Mouse (Mus musculus) brown adipose tissue, adult 24 weeks (tissue): ENCODE results near the gene Mcrip1. TPM values are rescaled to one million over a fixed set of nuclear protein-coding genes. Genes with fewer than 3 reads are reported as not detected.
"Not testable (repeated sequence)": the region's sequence is repeated elsewhere in the genome, so short reads cannot be mapped to it uniquely, and the experiment has no call there.

ENCODE experiments used
- H3K27ac ChIP-seq: fragments of 200-500 bp; replicated peaks from 2 replicates; pipeline ENCODE4 v1.5.1; 2012; ENCODE audit warnings: low read depth, mild to moderate bottlenecking, low read length
- H3K4me1 ChIP-seq: fragments of 200-500 bp; 2 replicates; pipeline ENCODE4 v1.6.1; 2012; ENCODE audit warnings: low read length, mixed read lengths; ENCODE audit not compliant: control insufficient read depth, insufficient read depth, insufficient read length
- H3K4me3 ChIP-seq: fragments of 200-500 bp; 2 replicates; pipeline ENCODE4 v1.5.1; 2012; ENCODE audit warnings: low read depth, mild to moderate bottlenecking, low read length, moderate library complexity; ENCODE audit not compliant: insufficient read depth
- polyA plus RNA-seq: library from polyadenylated mRNA; stranded (reverse); fragments of >200 nt; gene quantifications from 2 replicates; pipeline ENCODE4 v1.2.4, GENCODE M21; 2012; ENCODE audit not compliant: missing spikeins, insufficient read depth, insufficient read length

Gene Mcrip1
- polyA plus RNA-seq, 1 experiment = 28.0 TPM

- H3K27ac ChIP-seq = no peak overlapping the region
- no peaks in the 10 kb centered on the region for H3K4me1 ChIP-seq
- H3K4me3 ChIP-seq = no peak overlapping the region
These were observed 15.6 kb upstream of the Mcrip1 start for GRCm38 (mm10) chr11:120565114-120565513.

- Histone ChIP-seq H3K4me1 (no peaks in the 10 kb centered on the region), H3K4me3 (no peak overlapping the region), H3K27ac (no peak overlapping the region)
These were observed 13.4 kb upstream of the Mcrip1 start for GRCm38 (mm10) chr11:120562949-120563348.

- H3K4me3 ChIP-seq = no peak overlapping the region
- H3K27ac ChIP-seq = no peak overlapping the region
- H3K4me1 ChIP-seq = no peaks in the 10 kb centered on the region
These were observed 11.6 kb upstream of the Mcrip1 start for GRCm38 (mm10) chr11:120560952-120561728.

- not testable (repeated sequence) for H3K27ac ChIP-seq, H3K4me1 ChIP-seq, H3K4me3 ChIP-seq
These were observed 9.3 kb upstream of the Mcrip1 start for GRCm38 (mm10) chr11:120558843-120559242.

- H3K4me3 ChIP-seq = no peak overlapping the region
- H3K27ac ChIP-seq = no peak overlapping the region
- H3K4me1 ChIP-seq = peaks cover under 1% of the 10 kb centered on the region; the same call in 1 of the 2 replicates
These were observed 5.7 kb upstream of the Mcrip1 start for GRCm38 (mm10) chr11:120555260-120555659.

- Histone ChIP-seq H3K27ac (no peak overlapping the region), H3K4me1 (peaks cover 4% of the 10 kb centered on the region; the same call in 1 of the 2 replicates), H3K4me3 (no peak overlapping the region)
These were observed 5.3 kb upstream of the Mcrip1 start for GRCm38 (mm10) chr11:120554834-120555233.

- Histone ChIP-seq H3K4me3 (no peak overlapping the region), H3K27ac (no peak overlapping the region), H3K4me1 (peaks cover 6% of the 10 kb centered on the region; the same call in 1 of the 2 replicates)
These were observed 3.2 kb upstream of the Mcrip1 start for GRCm38 (mm10) chr11:120552736-120553135.

- peak within 1 kb of the TSS; percentile 69 for H3K4me3 ChIP-seq
- H3K4me1 ChIP-seq = peaks cover 6% of the 10 kb centered on the region; the same call in 1 of the 2 replicates
- H3K27ac ChIP-seq = peak within 1 kb of the TSS; percentile 75
These were observed 1.4 kb upstream of the Mcrip1 start, which contains the start of gene Ppp1r27 for GRCm38 (mm10) chr11:120550810-120551440. Gene Ppp1r27, minus strand, starts transcription at chr11:120551132.

GRCm38 (mm10) chr11:120549986-120550809 lies 671 bp upstream of the Mcrip1 start:
- Histone ChIP-seq H3K4me1 (peaks cover 6% of the 10 kb centered on the region; the same call in 1 of the 2 replicates), H3K27ac (peak overlapping the region; percentile 75), H3K4me3 (peak overlapping the region; percentile 69)

GRCm38 (mm10) chr11:120548786-120549167 lies 750 bp downstream of the Mcrip1 start:
- Histone ChIP-seq H3K4me3 (peak overlapping the region; percentile 77), H3K27ac (peak overlapping the region; percentile 65), H3K4me1 (peaks cover 6% of the 10 kb centered on the region; the same call in 1 of the 2 replicates)

GRCm38 (mm10) chr11:120548214-120548613 lies 1.3 kb downstream of the Mcrip1 start:
- Histone ChIP-seq H3K4me3 (peak overlapping the region; percentile 77), H3K4me1 (peaks cover 6% of the 10 kb centered on the region; the same call in 1 of the 2 replicates), H3K27ac (no peak overlapping the region)

GRCm38 (mm10) chr11:120547469-120547868 lies 2.1 kb downstream of the Mcrip1 start:
- no peak overlapping the region for H3K27ac ChIP-seq
- H3K4me1 ChIP-seq = peaks cover 6% of the 10 kb centered on the region; the same call in 1 of the 2 replicates
- no peak overlapping the region for H3K4me3 ChIP-seq

GRCm38 (mm10) chr11:120545964-120546363 lies 3.6 kb downstream of the Mcrip1 start:
- Histone ChIP-seq H3K4me3 (no peak overlapping the region), H3K27ac (no peak overlapping the region)

GRCm38 (mm10) chr11:120542376-120542775 lies 7.2 kb downstream of the Mcrip1 start:
- 0 out of 2 replicates have a peak, but pooled peaks cover 3% of the 10 kb centered on the region for H3K4me1 ChIP-seq
- H3K27ac ChIP-seq = no peak overlapping the region
- no peak overlapping the region for H3K4me3 ChIP-seq

More at GRCm38 (mm10) chr11:120545964-120546363, 3.6 kb downstream of the Mcrip1 start:
- peaks cover 9% of the 10 kb centered on the region; the same call in 1 of the 2 replicates for H3K4me1 ChIP-seq

- 0 out of 2 replicates have a peak, but pooled peaks cover 3% of the 10 kb centered on the region for H3K4me1 ChIP-seq
- H3K4me3 ChIP-seq = no peak overlapping the region
- no peak overlapping the region for H3K27ac ChIP-seq
These were observed 7.6 kb downstream of the Mcrip1 start for GRCm38 (mm10) chr11:120541907-120542306.
